Mouse (Mus musculus): ENCODE results near the gene Washc4. TPM values are rescaled to one million over a fixed set of nuclear protein-coding genes. Genes with fewer than 3 reads are reported as not detected.

Washc4 gene
- total RNA-seq, 2 experiments from 2014 or later = 14.6 to 16.8 TPM

- intact Hi-C loops (cut with DNase I) = no loop called here
- DNase-seq = no peak
These were observed 49.1 kb downstream of the Washc4 start for GRCm38 (mm10) chr10:83592616-83593015.

- intact Hi-C loops (cut with DNase I) = no loop called here
- DNase-seq = no peak
These were observed 51.0 kb downstream of the Washc4 start for GRCm38 (mm10) chr10:83594526-83594925.

GRCm38 (mm10) chr10:83600650-83601049 is 57.1 kb downstream of the Washc4 start:
- peak; percentile 29 to 47 for DNase-seq
- intact Hi-C loops (cut with DNase I) = no loop called here

- intact Hi-C loops (cut with DNase I) = loop anchor here (1.0 kb wide), 1 partner anchor 16 kb away; no protein-coding TSS in a partner anchor
- DNase-seq = no peak
These were observed 60.5 kb downstream of the Washc4 start for GRCm38 (mm10) chr10:83603956-83604564.

- intact Hi-C loops (cut with DNase I) = no loop called here
- no peak for DNase-seq
These were observed 62.2 kb downstream of the Washc4 start for GRCm38 (mm10) chr10:83605637-83606183.

GRCm38 (mm10) chr10:83607111-83607510 is 63.6 kb downstream of the Washc4 start:
- intact Hi-C loops (cut with DNase I) = no loop called here
- no peak for DNase-seq

GRCm38 (mm10) chr10:83608596-83608995 is 65.0 kb downstream of the Washc4 start:
- DNase-seq = no peak

GRCm38 (mm10) chr10:83610518-83610917 is 67.0 kb downstream of the Washc4 start:
- intact Hi-C loops (cut with DNase I) = loop anchor here (5.0 kb wide), 1 partner anchor 167 kb away; no protein-coding TSS in a partner anchor
- no peak for DNase-seq

More at GRCm38 (mm10) chr10:83608596-83608995, 65.0 kb downstream of the Washc4 start:
- intact Hi-C loops (cut with DNase I) = no loop called here

- intact Hi-C loops (cut with DNase I) = loop anchor here (5.0 kb wide), 1 partner anchor 165 kb away; no protein-coding TSS in a partner anchor
- DNase-seq = no peak
These were observed 68.3 kb downstream of the Washc4 start for GRCm38 (mm10) chr10:83611863-83612262.

- intact Hi-C loops (cut with DNase I) = loop anchor here (5.0 kb wide), 1 partner anchor 165 kb away; no protein-coding TSS in a partner anchor
- DNase-seq = no peak
These were observed 69.2 kb downstream of the Washc4 start for GRCm38 (mm10) chr10:83612648-83613215.

GRCm38 (mm10) chr10:83617366-83617765 is 73.8 kb downstream of the Washc4 start:
- intact Hi-C loops (cut with DNase I) = no loop called here
- peak in 1 of 2 experiments; percentile 60 for DNase-seq

GRCm38 (mm10) chr10:83618819-83619440 is 75.4 kb downstream of the Washc4 start:
- DNase-seq = peak; percentile 53 to 59
- intact Hi-C loops (cut with DNase I) = no loop called here

- intact Hi-C loops (cut with DNase I) = no loop called here
- no peak for DNase-seq
These were observed 77.0 kb downstream of the Washc4 start for GRCm38 (mm10) chr10:83620350-83621055.

GRCm38 (mm10) chr10:83624065-83624464 is 80.5 kb downstream of the Washc4 start:
- no peak for DNase-seq
- intact Hi-C loops (cut with DNase I) = no loop called here

- DNase-seq = no peak
- intact Hi-C loops (cut with DNase I) = no loop called here
These were observed 81.3 kb downstream of the Washc4 start for GRCm38 (mm10) chr10:83624841-83625240.

- intact Hi-C loops (cut with DNase I) = no loop called here
- no peak for DNase-seq
These were observed 83.6 kb downstream of the Washc4 start for GRCm38 (mm10) chr10:83627113-83627687.

- intact Hi-C loops (cut with DNase I) = no loop called here
- DNase-seq = no peak
These were observed 84.7 kb downstream of the Washc4 start for GRCm38 (mm10) chr10:83628241-83628640.

GRCm38 (mm10) chr10:83629190-83629781 is 85.7 kb downstream of the Washc4 start:
- no peak for DNase-seq
- intact Hi-C loops (cut with DNase I) = no loop called here

- no peak for DNase-seq
- intact Hi-C loops (cut with DNase I) = no loop called here
These were observed 86.3 kb downstream of the Washc4 start for GRCm38 (mm10) chr10:83629878-83630277.

- peak; percentile 67 to 72 for DNase-seq
These were observed 87.3 kb downstream of the Washc4 start for GRCm38 (mm10) chr10:83630899-83631298.

More at GRCm38 (mm10) chr10:83630899-83631298, 87.3 kb downstream of the Washc4 start:
- intact Hi-C loops (cut with DNase I) = no loop called here
